Mouse (Mus musculus) bone marrow macrophage, adult 2 months (primary cell): ENCODE measurements around the gene Ntf3.

ENCODE experiments used
- CTCF ChIP-seq: IDR thresholded peaks from 2 replicates; pipeline ENCODE4 v1.5.1; 2012; ENCODE audit warnings: low read depth, mild to moderate bottlenecking, low read length, moderate library complexity
- POLR2A ChIP-seq: IDR thresholded peaks from 2 replicates; pipeline ENCODE4 v1.6.1; 2012; ENCODE audit warnings: mild to moderate bottlenecking, low read depth, low read length, borderline replicate concordance

DNA sequence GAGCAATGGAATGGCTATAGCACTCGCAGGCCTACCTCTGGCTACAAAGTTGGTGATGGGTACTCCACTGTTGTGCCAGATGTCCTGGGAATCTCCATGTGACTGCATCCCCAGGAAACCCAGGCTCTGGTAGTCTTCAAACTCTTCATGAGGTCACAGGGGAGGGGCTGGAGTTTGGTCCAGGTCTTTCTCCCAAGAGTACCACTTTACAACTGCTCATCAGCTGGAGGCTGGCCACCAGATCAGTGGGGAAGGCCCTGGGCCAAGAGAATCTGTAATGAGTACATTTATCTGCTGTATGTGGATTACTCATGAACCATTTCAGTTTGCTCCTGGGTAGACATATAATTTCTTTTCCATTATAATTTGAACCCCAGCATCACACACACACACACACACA is 66.1 kb downstream of the Ntf3 start:
- no peak for TF ChIP-seq POLR2A
- no peak for TF ChIP-seq CTCF
